Mouse (Mus musculus): ENCODE results near the gene St3gal5. TPM values are rescaled to one million over a fixed set of nuclear protein-coding genes. Genes with fewer than 3 reads are reported as not detected.

St3gal5 gene
- total and polyA plus RNA-seq, 3 experiments: 24.4 to 51.8 TPM; not detected in 1

DNA sequence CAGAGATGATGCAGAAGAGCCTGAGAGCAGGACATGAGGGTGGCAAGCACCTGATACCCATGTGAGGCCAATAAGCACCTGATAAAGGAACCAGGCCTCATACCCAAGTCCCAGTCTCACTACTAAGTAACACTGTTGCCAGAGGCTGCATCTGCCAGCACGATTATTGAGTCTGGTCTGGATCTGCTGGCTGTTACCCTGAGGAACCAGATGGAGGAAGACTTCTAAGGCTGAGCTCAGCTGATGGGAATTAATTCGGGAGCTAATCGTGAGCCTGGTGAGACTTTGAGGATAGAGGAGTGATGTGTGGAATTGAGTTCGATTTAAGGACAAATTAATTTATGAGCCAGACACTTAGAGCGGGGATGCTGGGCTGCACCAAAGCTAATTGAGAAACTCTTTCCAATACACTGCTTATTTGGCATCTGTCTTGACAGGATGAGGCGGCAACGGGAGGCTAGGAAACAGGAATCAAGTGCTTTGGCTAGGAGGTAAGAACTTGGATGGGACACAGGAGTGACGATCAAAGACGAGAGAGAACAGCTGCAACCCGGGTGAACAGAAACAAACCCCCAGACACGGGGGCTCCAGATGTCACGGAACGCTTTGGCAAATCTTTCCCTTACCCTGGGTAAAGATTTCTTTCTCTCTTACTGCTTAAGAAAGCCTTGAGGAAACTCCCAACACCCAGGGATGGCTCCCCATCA, 15.9 kb upstream of the St3gal5 start:
- no peak for DNase-seq (ENCODE audit: low read depth, low spot score)
- no peaks in the 10 kb centered on the region for H3K9me3 ChIP-seq (replicated peaks; ENCODE audit: insufficient read depth, low read length)
- H3K4me1 ChIP-seq (ENCODE audit: control insufficient read depth in 1 of 2, insufficient read depth in 2 of 2, low read length in 2 of 2): no peaks in the 10 kb centered on the region

DNA sequence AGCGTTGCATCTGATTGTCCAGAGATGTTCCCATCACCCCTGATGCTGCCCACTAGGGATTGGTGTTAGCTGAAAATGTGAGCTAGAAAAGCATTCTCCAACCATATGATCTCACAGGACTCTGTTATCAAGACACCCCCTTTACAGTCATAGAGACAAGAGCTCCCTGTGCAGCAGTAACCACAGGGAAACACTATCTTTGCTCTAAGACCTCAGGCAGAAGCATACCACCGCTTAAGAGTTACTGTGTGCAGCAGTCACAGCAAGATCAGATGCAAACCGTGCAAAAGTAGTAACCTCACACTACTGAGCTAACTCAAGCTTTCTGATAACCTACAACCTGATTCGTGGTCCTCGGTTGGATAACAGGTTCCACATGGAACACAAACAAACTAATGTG, 10.0 kb upstream of the St3gal5 start:
- Histone ChIP-seq H3K79me2 (ENCODE audit: control insufficient read depth, insufficient read depth, low read length, poor library complexity) (no peaks in the 10 kb centered on the region), H3K27me3 (ENCODE audit: control insufficient read depth in 1 of 2, insufficient read depth in 2 of 2, low read length in 2 of 2) (no peaks in the 10 kb centered on the region), H3K4me3 (ENCODE audit: control insufficient read depth in 1 of 2, insufficient read depth in 1 of 2, low read depth in 2 of 2, low read length in 2 of 2) (no peak overlapping the region), H3K9ac (ENCODE audit: control insufficient read depth, low read depth, low read length, poor library complexity, severe bottlenecking) (no peak overlapping the region), H3K4me1 (ENCODE audit: control insufficient read depth in 1 of 2, insufficient read depth in 2 of 2, low read length in 2 of 2) (no peaks in the 10 kb centered on the region), H3K9me3 (replicated peaks; ENCODE audit: insufficient read depth, low read length) (no peaks in the 10 kb centered on the region), H3K36me3 (ENCODE audit: control insufficient read depth in 1 of 2, insufficient read depth in 2 of 2, low read length in 2 of 2) (no peaks in the 10 kb centered on the region), H3K27ac (ENCODE audit: control insufficient read depth, low read depth, low read length) (no peak overlapping the region)
- no peak for DNase-seq (ENCODE audit: low read depth, low spot score)
- no peak for TF ChIP-seq HCFC1 (IDR thresholded peaks at IDR 0.05; ENCODE audit: low read depth, low read length)

More for the DNA sequence above, 15.9 kb upstream of the St3gal5 start:
- Histone ChIP-seq H3K36me3 (ENCODE audit: control insufficient read depth in 1 of 2, insufficient read depth in 2 of 2, low read length in 2 of 2) (no peaks in the 10 kb centered on the region), H3K27me3 (ENCODE audit: control insufficient read depth in 1 of 2, insufficient read depth in 2 of 2, low read length in 2 of 2) (no peaks in the 10 kb centered on the region; a peak in 1 of 4 replicates), H3K27ac (ENCODE audit: control insufficient read depth, low read depth, low read length) (no peak overlapping the region), H3K4me3 (ENCODE audit: control insufficient read depth in 1 of 2, insufficient read depth in 1 of 2, low read depth in 2 of 2, low read length in 2 of 2) (no peak overlapping the region), H3K79me2 (ENCODE audit: control insufficient read depth, insufficient read depth, low read length, poor library complexity) (no peaks in the 10 kb centered on the region), H3K9ac (ENCODE audit: control insufficient read depth, low read depth, low read length, poor library complexity, severe bottlenecking) (no peak overlapping the region)
- no peak for TF ChIP-seq ZMIZ1 (IDR thresholded peaks at IDR 0.05; ENCODE audit: low read depth, low read length)
- no peak for TF ChIP-seq USF2 (IDR thresholded peaks at IDR 0.05; ENCODE audit: borderline replicate concordance in 1 of 2, insufficient read depth in 1 of 2, low read depth in 1 of 2, low read length in 2 of 2)
- no peak for TF ChIP-seq CHD2 (IDR thresholded peaks at IDR 0.05; ENCODE audit: low read length)
- TF ChIP-seq HCFC1 (IDR thresholded peaks at IDR 0.05; ENCODE audit: low read depth, low read length): no peak
- TF ChIP-seq KAT2A (conservative IDR thresholded peaks at IDR 0.05; ENCODE audit: low read depth, low read length): no peak
- TF ChIP-seq MAX (IDR thresholded peaks at IDR 0.05; ENCODE audit: low read length): no peak
- TF ChIP-seq ZC3H11A (IDR thresholded peaks at IDR 0.05; ENCODE audit: low read depth, low read length): no peak
- TF ChIP-seq ZKSCAN1 (IDR thresholded peaks at IDR 0.05; ENCODE audit: low read depth, low read length): no peak

GRCm38 (mm10) chr6:72089865-72090264, 7.5 kb upstream of the St3gal5 start:
- H3K4me3 ChIP-seq (ENCODE audit: control insufficient read depth in 1 of 2, insufficient read depth in 1 of 2, low read depth in 2 of 2, low read length in 2 of 2): no peak overlapping the region
- H3K4me1 ChIP-seq (ENCODE audit: control insufficient read depth in 1 of 2, insufficient read depth in 2 of 2, low read length in 2 of 2): no peaks in the 10 kb centered on the region
- H3K9ac ChIP-seq (ENCODE audit: control insufficient read depth, low read depth, low read length, poor library complexity, severe bottlenecking): no peak overlapping the region
- no peaks in the 10 kb centered on the region for H3K27me3 ChIP-seq (ENCODE audit: control insufficient read depth in 1 of 2, insufficient read depth in 2 of 2, low read length in 2 of 2)
- H3K9me3 ChIP-seq (replicated peaks; ENCODE audit: insufficient read depth, low read length): no peaks in the 10 kb centered on the region
- H3K36me3 ChIP-seq (ENCODE audit: control insufficient read depth in 1 of 2, insufficient read depth in 2 of 2, low read length in 2 of 2): no peaks in the 10 kb centered on the region
- TF ChIP-seq ETS1 (IDR thresholded peaks at IDR 0.05; ENCODE audit: low read depth, low read length) (no peak), GABPA (IDR thresholded peaks at IDR 0.05; ENCODE audit: low read depth, low read length) (no peak), MAFK (IDR thresholded peaks at IDR 0.05; ENCODE audit: borderline replicate concordance, low read depth, low read length) (no peak), MAZ (IDR thresholded peaks at IDR 0.05; ENCODE audit: low read depth, low read length) (no peak), JUND (IDR thresholded peaks at IDR 0.05; ENCODE audit: low read depth, low read length) (no peak)
- DNase-seq (ENCODE audit: low read depth, low spot score): no peak
- no peak overlapping the region for H3K27ac ChIP-seq (ENCODE audit: control insufficient read depth, low read depth, low read length)
- H3K79me2 ChIP-seq (ENCODE audit: control insufficient read depth, insufficient read depth, low read length, poor library complexity): no peaks in the 10 kb centered on the region
